ENCODE assay signal across 7 mouse cellular contexts in genomic region chr16:13446971-13447283, GRCm38 (mm10).
DNase-seq lines count a peak whose midpoint lies in the region; ATAC-seq and TF ChIP-seq lines count a peak whose summit lies in the region.

No protein-coding gene starts in this region.

- peak overlapping the region; percentile 89 for H3K9ac ChIP-seq in heart, embryonic 14.5 days (ENCODE audit: low read length)
- H3K9ac ChIP-seq in liver, embryonic 14.5 days (replicated peaks): no peak overlapping the region

- H3K4me1 ChIP-seq in heart, embryonic 14.5 days (ENCODE audit: control insufficient read depth in 2 of 2, insufficient read depth in 2 of 2, low read length in 2 of 2): peaks cover 12 to 16% of the 10 kb centered on the region in 2 experiments
- peaks cover 11 to 20% of the 10 kb centered on the region in 2 experiments; a peak in 3 of 4 replicates for H3K4me1 ChIP-seq in liver, embryonic 14.5 days (replicated peaks; ENCODE audit: control insufficient read depth in 2 of 2, insufficient read depth in 2 of 2, low read length in 1 of 2)
- no peaks in the 10 kb centered on the region for H3K4me1 ChIP-seq in thymus, adult 2 months (replicated peaks; ENCODE audit: control insufficient read depth, insufficient read depth, low read length)

- H3K9me3 ChIP-seq in heart, embryonic 14.5 days (ENCODE audit: control insufficient read depth, low read length): no peaks in the 10 kb centered on the region
- no peaks in the 10 kb centered on the region for H3K9me3 ChIP-seq in liver, embryonic 14.5 days (ENCODE audit: control insufficient read depth, low read length)

- no peaks in the 10 kb centered on the region for H3K36me3 ChIP-seq in heart, embryonic 14.5 days (ENCODE audit: control insufficient read depth, insufficient read depth, low read length)
- no peaks in the 10 kb centered on the region for H3K36me3 ChIP-seq in liver, embryonic 14.5 days (replicated peaks; ENCODE audit: control insufficient read depth, insufficient read depth, low read depth)
- H3K36me3 ChIP-seq in thymus, adult 2 months (ENCODE audit: control insufficient read depth, insufficient read depth, low read length): no peaks in the 10 kb centered on the region

- 4% methylated on average over 10 of the region's 11 CpGs for WGBS in heart, embryonic 14.5 days
- WGBS in liver, embryonic 14.5 days (ENCODE audit: insufficient replicate concordance): 8% methylated on average over 10 of the region's 11 CpGs
- 28% methylated on average over 11 of the region's 11 CpGs for WGBS in thymus, adult 2 months

- peak overlapping the region; percentile 80 to 88 for H3K4me3 ChIP-seq in heart, embryonic 14.5 days (ENCODE audit: control insufficient read depth in 1 of 2, insufficient read depth in 1 of 2, low read depth in 1 of 2, low read length in 2 of 2)
- H3K4me3 ChIP-seq in liver, embryonic 14.5 days (ENCODE audit: insufficient read depth in 1 of 2, low read depth in 2 of 2, low read length in 2 of 2): peak overlapping the region; percentile 18 to 61; a peak in 2 of 4 replicates
- no peak overlapping the region for H3K4me3 ChIP-seq in thymus, adult 2 months (ENCODE audit: control insufficient read depth, insufficient read depth, low read length)

- no peak overlapping the region for H3K27ac ChIP-seq in heart, embryonic 14.5 days (replicated peaks in 1 of 2; ENCODE audit: control insufficient read depth in 1 of 2, insufficient read depth in 1 of 2, low read depth in 2 of 2, low read length in 2 of 2)
- H3K27ac ChIP-seq in liver, embryonic 14.5 days: no peak overlapping the region
- no peak overlapping the region for H3K27ac ChIP-seq in thymus, adult 2 months (ENCODE audit: control insufficient read depth, insufficient read depth, low read length)

- peak; percentile 22 for DNase-seq in right cerebral cortex, postnatal 25 days
- no peak for DNase-seq in right cerebral cortex, postnatal 14 days
- no peak for DNase-seq in liver, embryonic 14.5 days (ENCODE audit: low read depth in 3 of 3, low spot score in 3 of 3)
- DNase-seq in thymus, adult 2 months: no peak
- no peak for DNase-seq in cerebellum, adult 9-10 months
- DNase-seq in cerebellum, adult 9-11 months: no peak

- peak overlapping the region; percentile 98 for H3K4me2 ChIP-seq in heart, embryonic 14.5 days (ENCODE audit: low read length)
- peak overlapping the region; percentile 98 for H3K4me2 ChIP-seq in liver, embryonic 14.5 days (ENCODE audit: low read depth)

- TF ChIP-seq EP300 in liver, embryonic 14.5 days (IDR thresholded peaks at IDR 0.05; ENCODE audit: low read depth): no peak

- H3K27me3 ChIP-seq in heart, embryonic 14.5 days (ENCODE audit: control insufficient read depth, insufficient read depth, low read length): no peaks in the 10 kb centered on the region; the same call in 1 of the 2 replicates
- H3K27me3 ChIP-seq in liver, embryonic 14.5 days (ENCODE audit: control insufficient read depth, insufficient read depth, low read length): peaks cover 16% of the 10 kb centered on the region; the same call in 1 of the 2 replicates
- peaks cover 9% of the 10 kb centered on the region for H3K27me3 ChIP-seq in thymus, adult 2 months (ENCODE audit: control insufficient read depth, insufficient read depth, low read length)

- ATAC-seq in heart, embryonic 14.5 days (ENCODE audit: insufficient number of reproducible peaks, insufficient read depth, low FRiP score, low read depth): no peak
- no peak for ATAC-seq in liver, embryonic 14.5 days (ENCODE audit: insufficient read depth)

- no peak for TF ChIP-seq POLR2A in thymus, adult 2 months (IDR thresholded peaks at IDR 0.05; ENCODE audit: control insufficient read depth, extremely low read depth, insufficient read depth, low read length, poor library complexity)

- no peak for TF ChIP-seq CTCF in liver, embryonic 14.5 days (IDR thresholded peaks at IDR 0.05; ENCODE audit: low read depth)
- no peak for TF ChIP-seq CTCF in thymus, adult 2 months (IDR thresholded peaks at IDR 0.05; ENCODE audit: borderline replicate concordance, control insufficient read depth, extremely low read depth, insufficient read depth, low read length, poor library complexity)
